Mouse (Mus musculus) cerebellum, adult 9-11 months (tissue): ENCODE measurements around the gene Fat2.

Experiments
- DNase-seq: peaks from one replicate; pipeline ENCODE4 v3.0.0; 2022

Gene Fat2

DNA sequence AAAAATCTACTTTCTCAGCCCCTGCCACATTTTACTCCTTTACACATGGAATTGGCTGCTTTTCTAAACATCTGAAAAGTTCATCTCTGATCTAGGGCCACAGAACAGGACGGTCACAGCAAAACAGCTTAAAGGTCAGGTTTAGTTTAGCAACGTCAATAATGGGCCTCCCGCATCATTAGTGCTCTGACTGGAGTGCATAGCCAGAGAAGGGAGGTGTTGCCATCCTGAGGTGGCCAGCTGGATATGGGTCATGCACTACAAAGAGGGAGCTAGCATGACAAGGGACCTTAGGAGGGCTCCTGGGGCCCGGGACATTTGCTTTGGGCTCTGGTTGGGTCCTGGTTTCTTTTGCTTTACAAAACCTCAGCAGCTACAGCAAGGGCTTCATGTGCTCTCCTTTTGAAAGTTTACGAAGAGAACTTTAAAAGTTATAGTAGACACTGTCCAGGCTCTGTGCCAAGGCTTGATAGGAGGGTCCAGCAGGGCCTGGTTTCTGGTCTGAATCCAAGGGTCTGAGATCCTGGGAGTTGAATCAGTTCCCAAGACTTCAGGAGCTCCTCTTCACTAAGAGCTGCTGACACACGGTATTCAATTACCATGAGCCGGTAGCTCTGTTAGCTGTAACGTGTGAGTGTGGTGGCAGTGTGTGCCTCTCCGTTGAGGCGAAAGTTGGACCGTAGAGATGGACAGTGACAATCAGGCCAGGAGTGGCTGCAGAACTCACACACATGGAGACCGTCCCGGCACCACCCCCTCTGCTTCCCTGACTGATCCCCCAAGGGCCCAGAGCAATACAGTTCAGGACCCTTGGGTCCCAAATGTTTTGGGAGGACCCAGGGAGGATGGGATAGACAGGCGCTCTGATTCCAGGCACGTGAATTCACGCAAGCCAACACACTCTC, 6.2 kb downstream of the Fat2 start:
- no peak for DNase-seq

DNA sequence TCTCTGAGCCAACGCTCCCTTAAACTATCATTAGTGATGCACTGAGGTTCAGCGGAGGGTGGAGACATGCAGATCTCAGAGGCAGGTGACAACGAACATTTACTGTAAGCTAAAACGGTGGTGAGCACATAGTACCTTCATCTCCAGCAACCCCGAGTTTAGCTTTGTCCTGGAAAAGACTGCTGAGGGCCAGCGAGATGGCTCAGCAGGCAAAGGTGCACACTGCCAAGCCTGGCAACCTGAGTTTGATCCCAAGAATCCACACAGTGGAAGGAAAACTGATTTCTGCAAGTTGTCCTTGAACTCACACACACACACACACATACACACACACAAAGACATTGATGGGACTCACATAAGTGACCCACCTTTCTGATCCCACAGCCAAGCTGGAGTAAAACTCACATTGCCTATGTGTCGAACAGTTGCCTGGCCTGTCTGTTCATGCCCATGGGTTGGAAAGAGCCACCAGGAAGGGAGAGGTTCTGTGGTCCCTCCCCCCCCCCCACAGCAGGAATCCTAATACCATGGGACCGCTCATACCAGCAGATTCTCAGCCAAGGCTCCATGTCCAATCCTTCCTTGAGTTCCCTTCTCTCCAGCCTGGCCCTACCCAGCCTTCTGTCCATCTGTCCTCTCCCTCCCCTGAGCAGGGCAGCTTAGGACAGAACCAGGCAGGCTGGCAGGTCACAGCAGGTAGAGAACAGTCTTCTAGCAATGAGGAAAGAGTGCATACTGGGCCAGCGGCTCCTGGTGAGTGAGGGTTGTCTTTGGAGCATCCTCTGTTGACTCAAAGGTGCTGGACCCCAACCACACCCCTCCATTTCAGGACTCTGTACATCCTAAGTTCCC, 8.6 kb downstream of the Fat2 start:
- DNase-seq = peak; percentile 90

DNA sequence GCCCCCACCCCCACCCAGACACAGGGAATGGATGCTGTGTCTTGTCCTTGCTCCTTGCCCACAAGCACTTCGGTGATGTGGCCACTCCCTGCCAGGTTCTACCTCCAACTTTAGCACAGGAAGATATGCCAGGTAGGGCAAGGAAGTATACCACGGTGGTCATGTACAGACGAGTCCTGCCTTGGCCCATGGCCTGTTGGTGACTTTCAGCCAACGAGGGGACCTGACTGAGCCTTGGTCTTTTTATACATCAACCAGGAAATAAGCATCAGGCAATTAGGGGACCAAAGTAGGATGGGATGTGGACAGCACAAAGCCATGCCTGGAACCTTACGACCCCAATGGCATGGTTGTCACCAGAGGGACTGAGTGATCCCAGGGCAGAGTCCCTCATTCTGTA, 9.3 kb downstream of the Fat2 start:
- peak; percentile 63 for DNase-seq

DNA sequence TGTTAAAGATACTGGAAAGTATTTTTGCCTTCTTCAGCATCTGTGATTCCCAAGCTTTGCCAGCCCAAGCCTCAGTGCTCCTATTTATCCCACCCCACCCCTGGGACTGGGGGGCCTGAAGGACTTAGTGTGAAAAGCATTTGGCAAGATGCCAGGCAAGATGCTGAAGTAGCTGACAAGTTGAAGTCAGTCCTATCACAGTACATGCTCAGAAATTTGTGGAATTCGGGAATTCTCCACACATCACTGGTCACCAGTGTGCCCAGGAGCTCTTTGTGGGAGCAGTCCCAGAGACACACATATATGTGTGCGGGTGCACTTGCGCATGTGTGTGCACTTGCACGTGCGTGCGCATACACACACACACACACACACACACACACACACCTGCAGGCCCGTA, 10.2 kb downstream of the Fat2 start:
- DNase-seq = no peak

DNA sequence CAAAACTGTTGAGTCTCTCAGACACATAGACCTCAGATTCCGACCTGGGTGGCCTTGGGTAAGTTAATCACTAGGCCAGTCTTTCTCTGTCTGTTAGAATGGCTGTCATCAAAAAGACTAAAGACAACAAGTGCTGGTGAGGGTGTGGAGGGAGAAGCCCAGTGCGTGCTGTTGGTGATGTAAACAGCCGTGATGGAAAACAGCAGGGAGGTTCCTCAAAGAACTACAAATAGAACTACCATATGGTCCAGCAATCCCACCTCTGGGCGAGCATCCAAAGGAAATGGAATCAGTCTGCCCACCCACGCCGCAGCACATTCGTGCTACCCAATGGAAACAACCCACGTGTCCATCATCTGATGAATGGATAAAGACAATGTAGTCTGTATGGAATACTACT, 12.5 kb downstream of the Fat2 start:
- peak; percentile 93 for DNase-seq

DNA sequence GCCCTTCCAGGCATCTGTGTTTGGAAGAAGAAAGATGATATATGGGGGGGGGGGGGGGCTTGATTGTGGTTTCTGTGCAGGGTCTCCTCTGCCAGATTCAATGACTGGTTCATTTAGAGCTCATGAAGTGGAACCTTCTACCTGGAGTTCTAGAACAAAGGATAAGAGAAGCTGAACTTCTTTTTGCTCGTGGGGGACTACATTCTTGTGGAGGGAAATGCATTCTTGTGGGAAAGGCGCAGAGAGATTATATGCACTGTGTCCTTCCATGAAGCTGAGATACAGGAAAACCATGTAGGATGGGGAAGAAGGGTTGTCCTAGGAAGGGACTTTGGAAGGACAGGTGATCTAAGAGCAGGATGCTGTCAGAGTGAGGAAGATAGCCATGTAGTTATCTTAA, 15.4 kb downstream of the Fat2 start:
- DNase-seq = no peak

DNA sequence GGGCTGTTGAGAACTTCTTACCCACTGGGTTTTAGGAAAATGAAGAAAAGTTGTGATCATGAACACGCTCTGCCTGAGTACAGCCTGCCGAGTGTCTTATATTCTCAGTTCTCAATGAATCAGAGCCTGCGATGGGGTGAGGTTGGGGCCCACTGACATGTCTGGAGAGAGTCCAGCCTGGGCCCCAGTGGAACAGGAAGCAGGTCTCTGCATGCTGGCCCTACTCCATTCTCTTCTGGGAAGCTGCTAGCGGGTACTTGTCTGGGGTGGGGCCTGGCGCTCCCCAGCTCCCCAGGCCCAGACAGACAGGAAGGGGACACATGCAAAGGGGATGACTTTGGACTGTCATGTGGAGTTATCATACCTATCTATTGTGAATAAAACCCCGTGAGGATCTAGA, 20.4 kb downstream of the Fat2 start:
- peak; percentile 65 for DNase-seq

DNA sequence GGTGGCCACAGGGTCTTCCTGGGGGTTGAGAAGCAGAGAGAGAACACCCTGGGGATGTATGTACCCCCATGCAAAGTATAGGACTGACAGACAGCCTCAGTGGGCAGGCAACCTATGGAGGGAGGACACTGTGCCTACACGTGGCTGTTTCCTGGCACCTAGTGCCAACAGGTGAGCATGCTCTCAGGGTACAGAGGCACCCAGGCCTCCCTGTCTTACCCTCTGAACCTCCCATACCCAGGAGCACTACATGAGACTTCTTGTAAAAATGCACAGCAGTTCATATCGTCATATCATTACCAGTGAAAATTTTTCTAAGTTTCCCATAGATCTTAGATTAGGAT, 21.7 kb downstream of the Fat2 start:
- DNase-seq = no peak

DNA sequence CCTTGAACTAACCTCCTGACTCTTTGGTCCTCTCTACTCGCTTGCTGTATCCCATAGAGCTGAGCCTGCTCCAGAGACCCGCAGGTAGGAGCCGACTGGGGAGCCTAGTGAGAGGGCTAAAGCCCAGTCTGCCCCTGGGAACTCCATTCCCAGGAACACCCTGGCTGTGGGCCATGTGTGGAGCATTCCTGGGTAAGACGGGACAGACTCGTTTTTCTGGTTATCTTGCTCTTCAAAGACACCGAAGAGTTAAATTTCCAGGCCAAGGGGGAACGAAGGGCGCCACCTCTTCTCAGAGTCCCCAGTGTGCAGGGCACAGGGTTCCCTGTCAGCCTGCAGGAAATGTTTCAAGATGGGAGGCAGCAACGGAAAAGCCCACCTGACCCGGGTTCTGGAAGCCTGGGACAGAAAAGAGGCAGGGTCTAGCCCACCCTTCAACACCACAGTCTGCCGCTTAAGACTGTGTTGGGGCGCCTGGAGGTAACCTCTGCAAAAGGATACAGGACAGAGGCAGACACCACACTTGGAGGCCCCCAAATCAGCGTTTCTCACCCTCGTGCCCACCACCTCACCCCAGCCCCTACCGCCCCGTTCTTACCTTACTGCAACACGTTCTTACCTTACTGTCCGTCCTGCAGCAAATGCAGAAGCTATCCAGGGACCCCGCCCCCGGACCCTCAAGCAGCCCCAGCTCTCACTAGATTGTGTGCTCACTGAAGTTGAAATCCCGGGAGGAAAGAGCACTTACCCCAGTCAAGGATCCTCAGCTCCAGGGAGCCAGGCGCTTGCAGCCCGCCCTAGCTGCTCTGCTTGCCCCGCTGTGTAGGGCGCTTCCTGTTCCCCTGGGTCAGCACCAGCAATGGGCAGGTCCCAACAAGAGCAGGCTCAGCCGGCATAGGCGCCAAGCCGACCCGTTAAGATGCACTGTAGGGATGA, 22.3 kb downstream of the Fat2 start:
- no peak for DNase-seq

DNA sequence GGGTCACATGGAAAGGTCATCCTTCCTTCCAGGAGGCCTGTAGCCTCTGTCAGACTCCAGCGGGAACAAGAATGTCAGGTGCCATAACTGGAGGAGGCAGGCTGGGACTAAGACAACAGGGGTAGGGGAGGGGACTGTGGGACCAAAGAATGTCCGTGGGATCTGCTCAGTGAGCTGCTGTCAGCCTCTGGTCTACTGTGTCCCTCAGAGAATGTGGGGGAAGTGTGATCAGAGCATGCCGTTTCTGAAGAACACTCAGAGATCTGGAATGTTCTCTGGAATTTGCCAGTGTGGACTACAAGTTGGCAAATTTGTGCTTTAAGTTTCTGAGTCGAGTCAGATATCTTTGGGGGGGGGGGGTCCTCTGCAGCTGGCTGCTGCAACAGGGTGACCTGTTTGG, 34.0 kb downstream of the Fat2 start:
- DNase-seq = no peak

DNA sequence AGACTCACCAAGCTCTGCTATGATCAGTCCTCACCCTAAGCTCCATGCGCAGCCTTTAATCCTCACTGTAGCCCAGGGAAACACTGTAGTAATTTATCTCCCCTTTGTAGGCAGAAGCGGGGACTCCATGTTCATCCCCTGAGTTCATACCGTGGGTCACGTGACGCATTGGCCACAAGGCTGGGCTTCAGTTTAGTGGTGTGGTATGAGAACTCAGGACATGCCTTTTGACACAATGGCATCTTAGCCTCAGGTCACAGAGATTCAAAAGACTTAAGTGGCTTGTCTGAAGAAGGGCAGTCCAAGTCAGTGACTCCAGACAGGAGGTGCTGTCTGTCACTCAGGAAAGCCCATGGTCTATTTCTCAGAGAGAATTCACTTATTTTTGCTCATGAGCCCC, 43.2 kb downstream of the Fat2 start:
- DNase-seq = no peak

DNA sequence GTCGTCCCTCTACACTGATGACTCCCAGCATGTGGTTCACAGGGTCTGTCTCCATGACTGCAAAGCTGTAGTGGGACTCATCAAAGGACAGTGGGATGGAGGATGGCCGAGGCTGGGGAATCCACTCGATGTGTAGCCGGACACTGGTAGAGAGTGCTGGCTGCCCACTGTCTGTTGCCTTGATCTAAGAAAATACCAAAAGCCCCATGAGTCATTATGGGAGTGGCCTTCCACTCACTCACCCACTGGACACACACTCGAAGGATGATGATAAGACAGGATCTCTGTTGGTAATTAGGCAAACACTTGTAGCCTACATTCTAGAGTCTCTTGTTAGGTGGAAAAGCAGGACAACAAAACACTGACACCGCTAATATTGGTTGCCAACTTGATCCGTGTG, 44.5 kb downstream of the Fat2 start:
- DNase-seq = no peak

DNA sequence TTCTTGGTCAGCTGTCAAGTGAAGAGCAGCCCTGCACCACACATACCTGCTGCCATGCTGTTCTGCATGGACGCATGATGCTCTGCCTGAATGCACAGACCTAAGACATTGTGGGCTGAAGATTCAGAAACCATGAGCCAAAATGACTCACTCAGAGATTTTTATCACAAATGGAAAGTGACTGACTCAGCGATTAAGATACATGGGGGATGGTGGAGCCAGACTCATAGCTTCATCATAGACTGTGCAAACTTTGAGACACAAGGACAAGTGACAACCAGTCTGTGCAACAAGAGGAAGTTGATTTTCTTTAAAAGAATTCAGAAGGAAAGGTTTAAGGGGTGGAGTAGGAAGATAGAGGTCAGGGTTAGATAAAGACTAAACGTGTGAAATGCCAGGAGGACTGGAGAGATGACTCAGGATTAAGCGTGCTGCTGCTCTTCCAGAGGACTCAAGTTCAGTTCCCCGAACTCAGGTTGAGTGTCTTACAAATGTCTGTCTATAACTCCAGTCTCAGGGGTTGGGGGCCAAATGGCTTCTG, 46.4 kb downstream of the Fat2 start:
- no peak for DNase-seq

DNA sequence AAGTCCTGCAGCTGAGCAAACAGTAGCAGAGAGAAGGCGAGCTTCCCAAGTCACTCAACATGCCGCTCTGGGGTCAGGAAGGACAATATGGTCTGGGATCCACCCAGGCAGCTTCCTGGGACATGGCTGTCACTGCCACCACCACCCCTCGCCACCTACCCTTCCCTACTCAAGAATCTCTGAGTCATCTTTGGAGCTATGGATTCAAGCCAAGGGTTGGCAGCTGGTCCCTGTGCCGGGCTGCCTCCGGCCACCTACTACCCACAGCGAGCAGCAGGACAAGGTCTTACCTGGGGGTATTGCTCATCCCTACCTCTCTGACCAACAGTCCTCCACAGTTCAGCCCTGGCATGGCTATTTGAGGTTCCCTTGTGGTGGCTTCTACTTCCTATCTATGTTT, 61.6 kb downstream of the Fat2 start:
- peak; percentile 93 for DNase-seq

DNA sequence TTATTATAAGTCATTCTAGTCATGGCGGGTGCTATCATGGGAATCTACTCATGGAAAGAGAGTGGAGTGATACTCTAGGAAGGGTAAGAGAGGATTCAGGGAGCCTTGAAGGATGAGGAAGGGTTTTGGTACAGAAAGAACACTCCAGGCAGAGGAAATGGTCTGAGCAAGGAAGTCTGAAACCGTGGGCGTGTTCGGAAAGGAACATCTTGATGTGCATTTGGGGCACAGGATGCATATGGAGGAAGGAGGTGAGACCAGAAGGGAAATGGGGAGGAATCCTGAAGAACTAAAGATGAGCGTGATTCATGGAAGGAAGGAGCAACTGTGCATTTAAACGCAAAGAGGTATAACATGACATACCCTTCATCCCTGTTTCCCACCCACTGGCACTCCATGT, 67.8 kb downstream of the Fat2 start:
- DNase-seq = no peak

DNA sequence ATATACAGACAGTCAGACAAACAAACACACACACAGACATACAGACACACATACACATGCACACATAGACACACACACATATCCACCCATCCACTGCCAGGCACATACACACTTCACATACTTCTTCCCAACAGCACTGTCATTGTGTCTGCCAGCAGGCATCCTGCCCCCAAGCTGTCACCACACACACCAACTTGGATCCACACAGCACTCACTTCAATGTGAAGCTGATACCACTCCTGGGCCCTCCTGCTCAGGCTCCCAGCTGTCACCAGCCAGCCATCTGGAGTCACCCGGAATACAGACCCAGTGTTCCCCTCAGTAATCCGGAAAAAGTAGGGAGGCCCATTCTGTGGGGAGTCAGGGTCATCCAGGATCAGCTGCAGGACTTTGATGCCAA, 70.7 kb downstream of the Fat2 start:
- DNase-seq = peak; percentile 61

DNA sequence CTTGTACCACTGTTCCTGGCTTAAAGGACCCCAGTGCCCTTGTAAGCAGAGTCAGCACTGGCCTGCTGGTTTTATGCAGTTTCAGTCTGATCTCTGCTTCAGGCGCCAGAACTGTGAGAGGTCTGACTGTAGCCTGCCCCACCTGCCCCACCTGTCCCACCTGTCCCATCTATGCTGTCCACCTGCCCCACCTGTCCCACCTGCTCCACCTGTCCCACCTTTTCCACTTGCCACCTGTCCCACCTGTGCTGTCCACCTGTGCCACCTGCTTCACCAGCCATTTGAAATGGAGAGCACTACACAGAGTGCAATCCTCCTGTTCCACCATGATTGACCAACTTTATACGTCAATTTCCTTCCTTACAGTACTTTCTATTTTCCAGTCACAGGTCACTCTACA, 72.0 kb downstream of the Fat2 start:
- DNase-seq = no peak

DNA sequence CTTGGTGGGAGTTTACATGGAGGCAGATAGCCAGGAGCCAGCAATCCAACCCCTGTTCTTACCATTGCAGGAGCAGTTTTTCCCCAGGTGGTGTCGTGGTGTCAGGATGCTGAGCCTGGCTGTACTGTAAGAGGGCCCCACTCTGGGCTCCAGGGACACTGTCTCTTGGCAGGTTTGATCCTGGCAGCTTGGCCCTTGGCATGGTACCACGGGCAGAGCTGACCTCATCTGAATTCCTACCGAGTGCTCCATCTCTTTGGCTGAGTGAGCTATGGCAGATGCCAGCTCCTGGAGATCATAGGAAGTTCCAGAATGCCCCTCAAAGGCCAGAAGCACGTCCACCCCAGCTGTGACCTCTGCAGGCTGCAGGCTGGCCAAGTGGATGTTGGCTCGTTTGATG, 74.4 kb downstream of the Fat2 start:
- DNase-seq = peak; percentile 98

DNA sequence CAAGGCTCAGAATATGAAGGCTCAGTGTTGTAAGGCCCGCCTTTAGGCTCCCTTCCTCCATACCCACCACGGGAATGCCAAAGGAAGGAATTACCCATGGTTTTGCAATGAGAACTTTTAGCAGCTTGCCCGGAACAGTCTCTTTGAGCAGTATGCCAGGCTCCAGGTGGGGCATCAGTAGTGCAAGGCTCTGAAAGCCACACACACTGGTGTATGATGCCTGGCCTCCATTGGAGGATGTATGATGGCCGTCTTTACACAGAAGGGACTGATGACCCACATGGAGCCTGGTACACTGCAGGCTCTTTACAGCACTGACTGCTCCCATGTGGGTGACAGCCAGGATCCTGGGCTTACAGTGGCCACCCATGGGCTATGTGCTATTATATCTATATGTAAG, 75.3 kb downstream of the Fat2 start:
- peak; percentile 67 for DNase-seq

DNA sequence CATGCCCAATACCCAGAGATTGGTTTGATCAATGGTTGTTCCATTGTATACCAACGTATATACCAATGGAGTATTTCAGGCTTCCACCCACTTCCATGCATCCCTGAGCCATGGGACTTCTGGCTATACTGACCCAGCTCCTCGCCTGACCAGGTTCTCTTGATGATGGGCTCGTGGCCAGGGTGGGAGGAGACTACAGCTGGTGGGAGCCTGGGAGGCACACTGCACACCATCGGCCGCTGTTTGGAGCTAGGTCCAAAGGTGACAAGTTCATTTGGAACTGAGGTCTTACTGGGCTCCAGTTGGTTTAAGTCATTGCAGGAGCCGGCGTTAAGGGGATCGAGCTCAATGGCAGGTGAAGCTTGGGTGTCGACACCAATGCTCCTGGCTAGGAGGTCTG, 83.0 kb downstream of the Fat2 start:
- DNase-seq = peak; percentile 30

DNA sequence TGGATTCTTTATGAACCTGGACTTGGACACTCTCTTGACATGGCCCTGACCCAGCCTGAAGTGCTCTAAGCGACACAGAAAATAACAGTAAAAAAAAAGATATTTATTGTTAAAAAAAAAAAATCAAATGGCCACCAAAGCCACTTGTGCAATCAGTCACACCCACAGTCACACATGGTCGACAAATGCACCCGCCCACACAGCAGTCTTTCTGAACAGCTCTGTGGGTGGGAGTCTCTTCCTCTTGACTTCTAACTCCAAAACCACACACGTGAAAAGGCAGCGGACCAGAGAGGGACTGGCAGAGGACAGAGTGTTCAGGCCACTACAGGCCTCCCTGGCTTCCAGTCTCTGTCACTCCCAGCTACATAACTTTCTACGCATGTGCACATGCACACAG, 85.8 kb downstream of the Fat2 start:
- peak; percentile 24 for DNase-seq

DNA sequence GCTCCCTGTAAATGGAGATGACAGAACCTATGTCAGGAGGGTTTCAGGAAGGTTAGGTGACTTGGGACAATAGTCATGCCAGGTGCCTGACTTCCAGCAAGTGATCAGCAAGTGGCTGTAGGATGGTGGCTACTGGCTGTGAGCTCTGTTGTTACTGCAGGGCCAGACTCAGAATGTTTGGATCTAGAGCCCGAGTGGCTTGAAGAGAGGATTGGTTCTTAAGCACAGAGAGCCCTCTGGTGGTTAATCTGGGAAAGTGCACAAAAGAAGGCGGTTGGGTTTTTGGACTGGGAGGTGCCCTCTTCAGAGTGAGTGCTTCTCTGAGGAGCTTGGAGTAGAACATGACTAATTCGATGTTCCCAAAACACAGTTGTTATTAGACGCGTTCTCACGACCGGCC, 95.8 kb downstream of the Fat2 start:
- peak; percentile 83 for DNase-seq

DNA sequence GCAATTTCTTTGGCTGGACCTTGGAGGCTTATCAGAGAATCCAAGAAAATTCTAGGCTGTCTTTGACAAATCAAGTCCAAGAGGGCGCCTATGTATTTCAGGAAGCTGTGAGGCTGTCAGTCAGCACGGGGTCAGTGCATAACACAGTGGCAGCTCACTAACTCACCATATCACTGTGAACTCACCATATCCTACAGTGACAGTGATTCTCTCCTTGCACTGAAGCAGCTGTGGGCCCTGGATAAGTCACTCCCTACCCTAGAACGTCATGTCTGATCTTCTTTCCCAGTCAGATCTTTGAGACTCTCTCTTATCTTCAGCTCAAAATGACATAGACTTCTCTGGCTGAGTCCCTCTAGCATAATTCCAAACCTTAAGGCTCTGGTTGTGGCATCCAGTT, 96.9 kb downstream of the Fat2 start:
- DNase-seq = no peak
